Mouse (Mus musculus): ENCODE measurements around the gene Abcb5.

DNA sequence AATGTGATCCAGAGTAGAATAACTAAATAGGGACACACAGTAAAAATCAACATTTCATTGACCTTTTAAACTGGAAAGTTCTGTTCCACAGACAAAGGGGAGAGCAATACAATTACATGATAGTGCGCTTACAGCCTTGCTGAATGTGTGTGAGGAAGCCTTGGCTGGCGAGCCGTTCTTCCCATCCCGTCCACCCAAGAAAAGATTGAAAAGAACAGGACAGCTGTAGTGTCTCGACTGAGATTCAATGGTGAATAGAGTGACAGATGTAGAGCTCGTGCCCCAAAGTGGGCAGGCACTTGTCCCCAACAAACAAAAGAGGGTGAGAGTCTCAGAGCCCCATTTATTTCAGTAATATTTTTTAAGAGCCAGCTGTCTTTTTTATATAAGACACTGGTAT lies 136.3 kb downstream of the Abcb5 start:
- TF ChIP-seq POLR2A (IDR thresholded peaks at IDR 0.05; ENCODE audit: insufficient read length, low read depth), result no peak
- no peak for TF ChIP-seq TCF12 (IDR thresholded peaks at IDR 0.05; ENCODE audit: insufficient read depth, poor library complexity, severe bottlenecking)
- TF ChIP-seq POLR2AphosphoS2 (IDR thresholded peaks at IDR 0.05; ENCODE audit: insufficient read length, low read depth), result no peak
- TF ChIP-seq MYOG (IDR thresholded peaks at IDR 0.05; ENCODE audit: control insufficient read depth in 1 of 3, insufficient read depth in 1 of 3, insufficient read length in 2 of 3, low read depth in 2 of 3), result no peak
- no peak for TF ChIP-seq MAX (IDR thresholded peaks at IDR 0.05; ENCODE audit: low read depth)
- no peak for TF ChIP-seq REST (IDR thresholded peaks at IDR 0.05; ENCODE audit: insufficient read depth, insufficient read length)
- TF ChIP-seq E2F4 (IDR thresholded peaks at IDR 0.05; ENCODE audit: insufficient read depth), result no peak
- TF ChIP-seq USF1 (IDR thresholded peaks at IDR 0.05; ENCODE audit: low read depth), result no peak
- TF ChIP-seq MYOD1 (IDR thresholded peaks at IDR 0.05; ENCODE audit: control insufficient read depth in 1 of 3, insufficient read length in 2 of 3, low read depth in 2 of 3), result no peak
- TF ChIP-seq CEBPB (IDR thresholded peaks at IDR 0.05; ENCODE audit: insufficient read depth, poor library complexity, severe bottlenecking), result no peak
- no peak for TF ChIP-seq TCF3 (IDR thresholded peaks at IDR 0.05; ENCODE audit: insufficient read length, low read depth)
